Mouse (Mus musculus): ENCODE data around the gene Tnp2.
A peak's percentile ranks its signal among the peaks of the same experiment; 100 is the strongest.

Tnp2 gene

DNA sequence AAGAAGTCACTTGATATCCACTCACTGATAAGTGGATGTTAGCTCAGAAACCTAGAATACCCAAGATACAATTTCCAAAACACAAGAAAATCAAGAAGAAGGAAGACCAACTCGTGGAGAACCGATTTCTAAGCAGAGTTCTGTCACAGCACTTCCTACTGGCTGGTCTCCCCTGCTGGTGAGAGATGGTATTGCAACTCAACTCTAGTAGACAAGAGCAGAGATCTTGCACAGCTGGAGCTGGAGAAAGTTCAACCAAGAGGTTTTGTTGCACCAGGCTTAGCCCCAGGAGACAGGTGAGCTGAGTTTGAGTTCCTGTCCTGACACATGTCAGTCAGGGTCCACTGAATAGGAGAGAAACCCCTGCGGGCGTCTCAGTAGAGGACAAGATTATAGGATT is 21.3 kb downstream of the Tnp2 start:
- DNase-seq, result peak; percentile 52

DNA sequence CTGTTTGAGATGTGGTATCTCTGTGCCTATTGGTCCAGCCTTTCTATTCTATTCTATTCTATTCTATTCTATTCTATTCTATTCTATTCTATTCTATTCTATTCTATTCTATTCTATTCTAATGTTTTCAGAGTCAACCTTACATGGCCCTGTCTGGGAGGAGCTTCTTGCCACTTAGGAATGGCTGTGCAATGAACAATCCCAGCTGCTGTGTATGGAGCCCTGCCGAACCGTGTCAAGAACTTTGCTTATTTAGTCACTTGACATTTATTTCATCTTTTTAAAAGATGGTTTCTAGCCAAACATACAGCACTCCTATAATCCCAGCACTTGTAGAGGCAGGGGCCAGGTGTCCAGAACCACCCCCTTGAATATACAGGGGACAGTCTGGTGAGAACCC is 24.1 kb downstream of the Tnp2 start:
- DNase-seq, result no peak

DNA sequence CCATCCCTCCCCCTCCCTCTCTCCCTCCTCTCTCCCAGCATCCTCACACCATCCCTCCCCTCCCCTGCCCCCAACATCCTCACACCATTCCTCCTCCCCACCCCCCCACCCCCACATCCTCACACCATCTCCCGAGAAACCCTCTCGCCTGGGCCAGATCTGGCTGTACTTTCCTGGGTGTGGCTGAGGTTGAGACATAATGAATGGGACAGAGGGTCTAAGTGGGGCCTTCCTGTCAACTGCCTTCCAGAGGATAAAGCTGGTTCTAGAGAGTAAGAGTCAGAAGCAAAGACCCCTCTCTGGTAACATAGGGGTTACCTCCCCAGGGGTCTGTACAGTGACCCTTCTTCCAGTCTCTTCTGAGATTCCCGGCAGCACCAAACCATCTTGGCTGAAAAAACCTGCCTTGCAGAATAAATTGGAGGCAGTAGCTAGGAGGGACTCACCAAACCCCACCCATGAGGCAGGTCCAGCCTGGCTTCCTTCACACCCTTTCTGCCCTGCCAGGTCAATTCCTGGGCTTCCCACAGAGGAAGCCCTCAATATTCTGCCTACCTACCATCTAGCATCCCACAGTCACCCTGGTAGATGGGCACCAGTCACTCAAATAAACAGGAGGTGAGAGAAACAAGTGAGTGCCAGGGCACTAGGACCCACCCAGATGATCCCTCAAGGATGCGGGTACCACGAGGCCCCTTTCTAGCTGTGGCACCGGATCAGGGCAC is 24.8 kb downstream of the Tnp2 start:
- DNase-seq, result no peak

DNA sequence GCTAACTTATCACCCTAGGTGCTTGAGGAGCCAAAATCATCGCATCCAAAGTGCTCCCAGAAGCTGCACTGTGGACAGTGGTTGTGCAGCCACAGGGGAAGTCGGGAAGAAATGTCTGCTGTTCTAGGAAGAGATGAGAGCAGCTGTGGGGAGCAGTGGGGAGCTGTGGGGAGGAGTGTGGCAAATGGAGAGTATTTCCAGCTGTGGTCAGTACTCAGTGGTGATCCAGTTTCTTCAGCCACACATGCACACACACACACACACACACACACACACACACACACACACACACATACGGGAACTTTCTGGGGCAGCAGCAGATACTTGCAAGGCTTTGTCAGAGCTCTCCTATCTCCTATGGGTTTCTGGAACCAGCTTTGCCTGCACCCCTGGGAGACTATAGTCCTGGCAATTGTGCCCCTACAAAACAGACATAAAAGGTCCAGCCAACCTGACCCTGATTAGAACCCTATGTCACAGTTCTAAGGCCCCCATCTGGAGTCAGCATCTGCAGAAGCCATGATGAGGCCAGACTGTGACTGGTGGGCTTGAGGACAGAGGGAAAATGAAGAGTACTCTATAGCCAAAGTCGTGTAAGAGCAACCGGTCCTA is 25.8 kb downstream of the Tnp2 start:
- DNase-seq, result no peak

DNA sequence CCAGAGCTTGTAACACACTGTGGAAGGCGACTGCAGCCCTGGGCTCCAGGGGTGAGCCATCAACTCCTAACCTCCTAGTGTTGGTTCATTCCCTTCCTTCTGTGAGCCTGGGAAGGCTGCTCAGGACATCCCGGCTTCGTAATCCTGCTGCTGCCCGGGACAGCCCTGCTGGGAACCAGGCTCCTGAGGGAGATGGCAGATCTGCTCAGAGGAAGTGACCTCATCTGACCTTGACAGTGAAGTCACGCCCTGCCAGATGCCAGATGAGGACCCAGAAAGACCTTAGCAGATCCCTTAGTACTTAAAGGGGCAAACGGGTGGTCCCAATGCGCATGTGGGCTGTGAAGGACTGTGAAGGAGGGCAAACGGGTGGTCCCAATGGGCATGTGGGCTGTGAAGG is 27.3 kb downstream of the Tnp2 start:
- no peak for DNase-seq

DNA sequence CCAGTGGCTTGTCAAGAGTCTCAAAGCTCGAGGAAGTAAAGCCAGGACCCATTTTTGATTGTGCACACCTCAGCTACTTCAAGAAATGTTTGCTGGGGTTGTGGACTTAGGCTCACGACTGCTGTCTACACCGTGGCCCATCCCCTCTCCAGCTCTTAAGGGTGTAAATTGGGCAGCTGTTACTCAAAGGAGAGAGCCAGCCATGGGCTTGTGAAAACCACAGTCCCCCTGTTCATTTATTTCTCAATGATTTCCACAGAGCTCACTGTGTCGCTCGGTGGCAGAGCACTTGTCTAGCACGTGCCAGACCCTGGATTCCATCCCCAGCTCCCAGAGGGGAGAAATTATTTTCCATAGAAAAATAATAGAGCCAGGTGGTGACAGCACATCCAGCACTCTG is 32.3 kb downstream of the Tnp2 start:
- no peak for DNase-seq

DNA sequence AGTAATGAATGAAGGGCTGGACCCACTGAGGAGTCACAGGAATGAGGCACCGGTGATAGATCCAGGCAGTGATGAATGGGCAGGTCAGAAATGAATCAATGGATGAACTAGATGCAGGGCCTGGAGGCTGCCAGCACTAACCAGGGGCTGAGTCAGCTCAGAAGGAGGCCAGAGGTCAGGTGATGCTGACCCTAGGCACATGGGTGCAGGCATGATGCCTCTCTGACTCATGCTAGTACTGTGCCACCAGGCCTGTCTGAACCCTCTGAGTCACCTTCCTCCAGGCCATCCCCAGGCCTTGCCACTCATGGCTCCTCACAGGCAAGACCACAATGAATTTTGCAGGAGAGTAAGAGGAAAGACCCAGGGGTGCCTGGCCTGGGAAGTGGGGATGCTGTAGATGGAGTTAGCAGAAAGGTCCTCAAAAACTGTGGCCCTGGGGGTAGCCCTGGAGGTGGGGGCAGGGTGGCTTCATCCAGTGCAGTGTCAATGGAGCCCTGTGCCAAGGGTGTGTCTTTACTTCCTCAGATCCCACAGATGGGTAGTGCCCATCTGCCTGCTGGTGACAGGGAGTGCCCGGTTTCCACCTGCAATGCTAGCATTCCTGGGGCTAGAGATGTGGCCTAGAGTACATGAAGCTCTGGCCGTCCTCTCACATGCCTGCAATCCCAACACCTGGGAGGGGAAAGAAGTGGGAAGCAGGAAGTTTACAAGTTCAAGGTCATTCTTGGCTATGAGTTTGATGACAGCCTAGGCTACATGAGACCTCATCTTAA is 33.8 kb downstream of the Tnp2 start:
- no peak for DNase-seq

DNA sequence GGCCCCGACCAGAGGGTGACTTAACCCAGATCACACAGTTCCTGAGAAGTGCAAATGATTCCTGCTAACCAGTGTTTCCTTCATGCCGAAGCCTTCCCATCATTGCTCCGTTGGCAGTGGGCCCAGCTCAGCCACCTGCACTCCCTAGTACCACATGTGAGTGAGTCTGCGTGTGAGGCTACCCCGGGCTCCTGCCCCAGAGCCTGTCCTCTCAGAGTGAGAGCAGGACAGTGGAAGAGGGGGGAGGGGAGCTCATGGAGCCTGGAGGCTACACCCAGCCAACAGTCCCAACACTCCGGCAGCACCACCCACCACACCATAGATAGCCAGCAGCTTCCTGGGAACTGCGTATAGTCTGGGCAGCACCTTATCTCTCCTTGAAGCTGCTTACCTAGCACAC is 38.6 kb downstream of the Tnp2 start:
- peak; percentile 85 for DNase-seq

DNA sequence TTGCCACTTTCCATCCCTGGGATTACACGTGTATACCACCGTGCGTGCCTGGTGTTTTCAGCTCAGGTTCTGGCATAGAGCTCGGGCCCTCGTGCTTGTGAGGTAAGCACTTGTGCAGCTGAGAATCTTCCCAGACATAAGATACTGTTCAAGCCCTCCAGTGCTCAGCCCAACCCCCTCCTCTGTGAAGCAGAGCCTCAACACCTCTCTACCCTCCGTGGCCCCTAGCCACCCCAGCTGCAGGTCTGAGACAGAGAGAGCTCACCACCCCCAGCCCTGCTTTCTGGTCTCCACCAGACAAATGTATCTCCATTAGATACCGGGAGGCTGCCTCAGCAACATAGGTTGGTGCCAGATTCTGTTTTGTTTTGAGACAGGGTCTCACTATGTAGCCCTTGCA is 39.2 kb downstream of the Tnp2 start:
- DNase-seq, result peak; percentile 26

DNA sequence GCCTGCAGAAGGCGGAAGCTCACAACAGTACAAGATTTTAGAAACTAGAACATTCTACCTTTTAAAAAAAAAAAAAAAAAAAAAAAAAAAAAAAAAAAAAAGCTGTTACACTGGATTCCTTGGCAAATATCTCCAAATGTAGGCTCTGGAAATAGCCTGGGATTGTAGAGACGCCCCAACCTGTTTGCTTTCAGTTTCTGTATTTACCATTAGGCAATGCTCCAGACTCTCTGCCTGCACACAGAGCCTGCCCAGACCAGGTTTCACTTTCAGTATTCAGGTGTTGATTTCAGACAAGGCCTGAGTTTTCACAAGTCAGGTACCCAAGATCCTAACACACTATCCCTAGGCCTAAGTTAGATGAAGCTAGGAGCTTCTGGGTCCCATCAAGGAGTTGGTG is 47.4 kb downstream of the Tnp2 start:
- no peak for DNase-seq

DNA sequence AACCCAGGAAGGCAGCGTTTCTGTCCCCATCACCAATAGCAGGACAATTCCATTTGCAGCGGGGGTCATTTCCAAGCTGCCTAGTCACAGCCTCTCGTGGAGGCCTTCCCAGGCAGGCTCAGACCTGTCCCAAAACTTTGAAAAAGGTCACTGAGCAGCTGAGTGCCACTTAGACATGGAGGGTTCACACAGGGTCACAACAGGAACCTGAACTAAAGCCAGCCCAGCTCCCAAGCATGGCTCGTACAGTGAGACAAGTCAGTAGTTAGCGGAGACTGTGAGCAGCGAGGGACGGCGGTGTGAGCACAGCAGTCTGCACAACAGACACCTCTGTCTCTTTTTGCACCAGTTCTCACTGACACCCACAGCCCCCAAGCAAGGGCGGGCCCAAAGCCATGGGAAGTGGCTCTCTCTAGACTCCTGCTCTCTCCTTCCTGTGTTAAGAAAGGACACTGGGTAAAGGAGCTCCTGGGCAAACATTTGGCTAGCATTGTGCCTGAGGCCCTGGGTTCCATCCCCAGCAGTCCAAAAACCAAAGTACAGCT is 48.5 kb downstream of the Tnp2 start:
- DNase-seq, result no peak

DNA sequence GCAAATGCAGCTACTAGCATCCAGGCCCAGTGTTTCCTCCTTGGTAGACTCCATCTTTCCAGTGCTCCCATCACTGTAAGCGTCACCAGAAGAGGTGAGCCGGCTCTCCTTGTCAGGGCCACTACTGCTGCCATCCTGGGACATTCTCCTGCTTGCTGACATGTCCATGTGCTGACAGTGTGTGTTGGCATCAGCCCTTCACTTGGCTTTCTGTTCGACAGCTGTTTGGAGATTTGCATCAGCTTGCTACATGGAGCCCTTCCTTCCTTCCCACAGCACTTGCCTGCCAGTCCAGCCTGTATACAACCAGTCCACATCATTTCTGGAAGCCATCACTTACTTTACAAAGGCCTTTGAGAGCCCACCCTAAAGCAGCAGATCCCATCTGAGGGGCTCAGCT is 49.6 kb downstream of the Tnp2 start:
- no peak for DNase-seq
